Mouse (Mus musculus) thymus, adult 2 months (tissue): ENCODE data around the gene 2900026A02Rik.

Source experiments
- CTCF ChIP-seq: fragments of 200-500 bp; IDR thresholded peaks from 2 replicates; pipeline ENCODE4 v1.5.1; 2012; ENCODE audit warnings: mild to moderate bottlenecking, control low read depth, low read length, moderate library complexity, borderline replicate concordance; ENCODE audit not compliant: control insufficient read depth, poor library complexity, insufficient read depth; ENCODE audit errors: extremely low read depth
- POLR2A ChIP-seq: fragments of 200-500 bp; IDR thresholded peaks from 2 replicates; pipeline ENCODE4 v1.6.1; 2012; ENCODE audit warnings: mild to moderate bottlenecking, low read length, control low read depth, moderate library complexity; ENCODE audit not compliant: control insufficient read depth, poor library complexity, insufficient read depth; ENCODE audit errors: extremely low read depth

DNA sequence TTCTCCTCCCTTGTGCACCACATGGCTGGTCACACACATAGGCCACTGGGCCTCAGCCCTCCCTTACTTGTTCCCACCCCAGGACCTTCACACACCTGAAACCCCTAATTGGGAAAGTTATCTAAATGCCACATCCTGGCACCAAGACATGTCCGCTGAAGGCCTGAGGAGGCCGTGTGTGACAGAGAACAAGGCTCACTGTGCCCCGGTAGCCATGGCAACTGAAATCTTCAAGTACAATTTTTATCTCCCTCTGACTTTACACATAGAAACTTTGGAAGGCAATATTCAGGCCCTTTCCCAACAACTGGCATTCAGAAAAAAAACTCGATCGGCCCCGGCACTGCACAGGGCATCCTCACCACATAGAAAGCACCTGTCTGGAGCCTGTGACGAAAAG is 72.0 kb downstream of the 2900026A02Rik start:
- TF ChIP-seq POLR2A (no peak), CTCF (no peak)
